Mouse (Mus musculus) heart, postnatal 0 days (tissue): ENCODE results near the gene Nhp2. TPM values are rescaled to one million over a fixed set of nuclear protein-coding genes. Genes with fewer than 3 reads are reported as not detected.

Source experiments
- ATAC-seq: fragments of 200-750 bp; cut with Nextera tagmentation; 2 replicates; pipeline ENCODE4 v1.8.0; 2017; ENCODE audit warnings: low read depth, moderate number of reproducible peaks, moderate library complexity; ENCODE audit not compliant: insufficient read depth
- DNase-seq: peaks from one replicate; pipeline ENCODE4 v3.0.0-alpha.2; 2016; ENCODE audit warnings: low spot score
- H3K27ac ChIP-seq: fragments of 300-500 bp; sonication (generic); 2 replicates; pipeline ENCODE4 v1.5.1; 2014; ENCODE audit warnings: low read depth, mild to moderate bottlenecking
- H3K27me3 ChIP-seq: fragments of 300-500 bp; sonication (generic); 2 replicates; pipeline ENCODE4 v1.6.1; 2014; ENCODE audit warnings: low read length, mixed read lengths; ENCODE audit not compliant: control insufficient read depth, insufficient read depth
- H3K36me3 ChIP-seq: fragments of 300-500 bp; sonication (generic); replicated peaks from 2 replicates; pipeline ENCODE4 v1.6.1; 2014; ENCODE audit warnings: low read length, mixed read lengths; ENCODE audit not compliant: control insufficient read depth, insufficient read depth
- H3K4me1 ChIP-seq: fragments of 300-500 bp; sonication (generic); 2 replicates; pipeline ENCODE4 v1.6.1; 2014; ENCODE audit warnings: antibody characterized with exemption; ENCODE audit not compliant: control insufficient read depth, insufficient read depth
- H3K4me2 ChIP-seq: fragments of 300-500 bp; sonication (generic); 2 replicates; pipeline ENCODE4 v1.6.1; 2014; ENCODE audit warnings: low read depth, mild to moderate bottlenecking, low read length, moderate library complexity
- H3K4me3 ChIP-seq: fragments of 300-500 bp; sonication (generic); 2 replicates; pipeline ENCODE4 v1.5.1; 2014; ENCODE audit warnings: low read depth, low read length
- H3K9ac ChIP-seq: fragments of 300-500 bp; sonication (generic); replicated peaks from 2 replicates; pipeline ENCODE4 v1.6.1; 2014; ENCODE audit warnings: low read depth, low read length, mixed read lengths
- H3K9me3 ChIP-seq: fragments of 300-500 bp; sonication (generic); replicated peaks from 2 replicates; pipeline ENCODE4 v1.6.1; 2016; ENCODE audit warnings: low read length; ENCODE audit not compliant: control insufficient read depth
- CTCF ChIP-seq: IDR thresholded peaks from 2 replicates; pipeline ENCODE4 v1.5.1; 2016; ENCODE audit warnings: antibody characterized with exemption, control low read depth, low read depth
- EP300 ChIP-seq: IDR thresholded peaks from 2 replicates; pipeline ENCODE4 v1.6.1; 2016; ENCODE audit warnings: antibody characterized with exemption, low read depth
- WGBS: fragments of 180-500 bp; shearing (Covaris S2); extraction: QIAGEN DNeasy Blood & Tissue Kit; methylation state at CpG from one replicate; pipeline ENCODE4 v1.1.7; 2014; 5-methylcytosine and 5-hydroxymethylcytosine counted together
- polyA plus RNA-seq: library from polyadenylated mRNA; unstranded; fragments of >200 nt; fragmentation: Nextera tagmentation; extraction: Ambion mirVana; gene quantifications from 2 replicates; pipeline ENCODE4 v1.2.1, GENCODE M21; 2015
- total RNA-seq: library from RNA; depleted of rRNA; stranded (reverse); fragments of >200 nt; gene quantifications from 2 replicates; pipeline ENCODE4 v1.2.3, GENCODE M21; 2014; ENCODE audit warnings: low replicate concordance

Gene Nhp2
- total and polyA plus RNA-seq, 2 experiments from 2014 or later = 34.1 to 59.7 TPM

DNA sequence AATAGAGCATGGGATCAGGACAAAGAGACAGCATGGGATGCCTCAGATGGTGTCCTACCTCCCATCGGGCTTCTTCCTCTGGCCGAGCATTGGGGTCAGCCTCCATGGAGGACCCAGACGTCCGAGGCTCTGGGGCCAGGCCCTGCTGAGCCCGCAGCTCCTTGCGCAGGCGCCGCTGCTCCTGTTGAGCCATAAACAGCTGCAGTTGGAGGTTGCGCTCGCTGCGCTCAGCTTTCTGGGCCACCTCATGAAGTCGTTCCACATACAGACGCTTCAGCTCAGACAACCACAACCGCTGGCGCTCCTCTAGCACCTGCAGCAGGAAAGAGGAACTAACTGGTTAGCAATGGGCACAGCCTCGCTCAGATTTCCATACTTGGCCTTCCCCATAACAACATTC is 24.7 kb downstream of the Nhp2 start:
- peak overlapping the region; percentile 26; the same call in 1 of the 2 replicates for H3K4me2 ChIP-seq
- peaks cover 24% of the 10 kb centered on the region for H3K36me3 ChIP-seq
- peak overlapping the region; percentile 90; the same call in 1 of the 2 replicates for H3K27ac ChIP-seq
- no peak overlapping the region for H3K9ac ChIP-seq
- WGBS = 81% methylated on average over 16 of the region's 16 CpGs
- H3K4me1 ChIP-seq = peaks cover 20% of the 10 kb centered on the region
- DNase-seq = no peak
- H3K27me3 ChIP-seq = no peaks in the 10 kb centered on the region
- no peak for TF ChIP-seq CTCF
- no peak for TF ChIP-seq EP300
- H3K4me3 ChIP-seq = peak overlapping the region; percentile 3; the same call in 1 of the 2 replicates
- no peaks in the 10 kb centered on the region for H3K9me3 ChIP-seq
- ATAC-seq = no peak

DNA sequence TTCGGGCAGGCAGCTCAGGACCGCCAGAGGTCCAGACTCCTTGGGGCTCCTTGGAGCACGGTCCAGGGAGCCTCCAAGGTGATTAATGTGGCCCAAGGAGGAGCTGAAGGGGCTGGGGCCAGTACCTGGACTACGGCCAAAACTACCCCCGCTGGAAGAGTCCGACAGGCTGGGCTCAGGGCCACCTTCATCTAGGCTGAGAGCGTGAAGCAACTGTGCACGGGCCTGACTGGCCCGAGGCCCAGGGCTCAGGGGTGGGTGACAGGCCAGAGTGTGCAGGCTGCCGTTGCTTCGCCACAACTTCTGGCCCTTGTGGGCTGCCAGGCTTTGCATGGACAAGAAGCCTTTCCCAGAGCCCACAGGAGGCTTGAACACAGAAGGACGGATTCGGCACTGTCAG is 25.8 kb downstream of the Nhp2 start:
- Histone ChIP-seq H3K9me3 (no peaks in the 10 kb centered on the region), H3K4me3 (no peak overlapping the region), H3K9ac (0 out of 2 replicates have a peak overlapping the region, but pooled peaks have one; percentile 8), H3K4me2 (no peak overlapping the region), H3K4me1 (peaks cover 27% of the 10 kb centered on the region), H3K27ac (peak overlapping the region; percentile 90), H3K36me3 (peaks cover 24% of the 10 kb centered on the region), H3K27me3 (no peaks in the 10 kb centered on the region)
- ATAC-seq (no peak), DNase-seq (no peak)
- TF ChIP-seq EP300 (no peak), CTCF (no peak)
- 53% methylated on average over 13 of the region's 13 CpGs for WGBS

DNA sequence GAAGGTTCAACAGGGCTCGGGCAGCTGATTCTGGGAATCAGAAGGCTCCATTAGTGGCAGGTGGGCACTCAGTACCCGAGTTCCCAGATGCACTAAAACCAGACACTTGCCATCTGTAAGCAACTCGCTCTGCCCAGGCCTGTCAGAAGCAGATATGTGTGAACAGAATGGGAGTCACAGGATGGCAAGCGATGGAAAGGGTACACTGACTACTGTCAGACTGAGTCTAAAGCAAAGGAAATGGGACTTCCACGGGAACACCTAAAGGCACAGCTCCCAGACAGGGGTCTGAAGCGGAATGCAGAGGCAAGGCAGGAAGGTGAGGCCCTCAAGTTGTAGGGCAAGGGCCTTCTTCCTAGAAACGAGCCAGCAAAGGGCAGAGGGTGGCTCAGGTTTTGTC is 26.7 kb downstream of the Nhp2 start:
- ATAC-seq (no peak), DNase-seq (no peak)
- no peaks in the 10 kb centered on the region for H3K27me3 ChIP-seq
- H3K4me2 ChIP-seq = peak overlapping the region; percentile 88
- H3K27ac ChIP-seq = peak overlapping the region; percentile 90
- peaks cover 24% of the 10 kb centered on the region for H3K36me3 ChIP-seq
- no peak overlapping the region for H3K4me3 ChIP-seq
- peaks cover 28% of the 10 kb centered on the region for H3K4me1 ChIP-seq
- no peak for TF ChIP-seq EP300
- TF ChIP-seq CTCF = no peak
- H3K9ac ChIP-seq = peak overlapping the region; percentile 8; the same call in 1 of the 2 replicates
- H3K9me3 ChIP-seq = no peaks in the 10 kb centered on the region
- 75% methylated on average over 7 of the region's 7 CpGs for WGBS

DNA sequence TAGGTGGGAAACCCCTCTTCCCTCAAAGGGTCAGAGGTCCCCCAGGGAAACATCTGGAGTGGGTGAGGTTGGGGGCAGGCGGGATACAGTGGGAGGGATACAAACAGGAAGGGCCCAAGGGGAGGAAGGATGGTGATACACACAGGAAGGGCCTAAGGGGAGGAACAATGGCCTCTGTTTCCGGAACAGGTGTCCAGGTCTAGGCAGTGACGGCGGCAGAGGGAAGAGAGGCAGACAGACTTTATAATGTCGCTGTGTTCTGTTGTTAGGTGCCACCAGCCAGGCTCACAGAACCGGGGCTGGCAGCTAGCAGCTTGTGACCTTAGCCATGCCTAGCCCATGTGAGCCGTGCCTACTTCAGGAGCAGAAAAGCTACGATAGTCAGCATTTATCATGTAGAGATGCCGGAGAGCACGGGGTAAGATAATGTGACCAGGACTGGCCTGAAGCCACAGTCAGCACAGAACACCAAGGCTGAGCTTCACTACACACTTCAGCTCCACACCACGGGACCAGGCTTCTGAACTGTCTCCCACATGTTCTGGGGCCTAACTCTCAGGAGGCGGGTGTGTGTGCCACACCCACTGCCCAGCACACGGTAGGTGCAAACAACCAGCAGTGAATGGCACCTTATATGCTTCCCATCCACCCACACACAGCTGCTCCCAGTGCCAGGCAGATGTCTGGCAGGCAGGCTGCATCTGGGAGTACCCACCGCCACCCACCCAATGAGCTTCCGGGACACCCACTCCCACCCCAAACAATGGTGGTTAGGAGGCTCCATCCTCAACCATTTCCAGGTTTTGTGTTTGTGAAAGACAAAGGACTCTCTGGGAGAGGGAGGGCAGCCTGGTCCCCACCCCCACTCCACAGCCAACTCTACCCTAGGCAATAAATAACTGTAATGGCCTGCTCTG is 27.5 kb downstream of the Nhp2 start:
- H3K9ac ChIP-seq = peak overlapping the region; percentile 16; the same call in 1 of the 2 replicates
- TF ChIP-seq CTCF (no peak), EP300 (peak; percentile 82)

DNA sequence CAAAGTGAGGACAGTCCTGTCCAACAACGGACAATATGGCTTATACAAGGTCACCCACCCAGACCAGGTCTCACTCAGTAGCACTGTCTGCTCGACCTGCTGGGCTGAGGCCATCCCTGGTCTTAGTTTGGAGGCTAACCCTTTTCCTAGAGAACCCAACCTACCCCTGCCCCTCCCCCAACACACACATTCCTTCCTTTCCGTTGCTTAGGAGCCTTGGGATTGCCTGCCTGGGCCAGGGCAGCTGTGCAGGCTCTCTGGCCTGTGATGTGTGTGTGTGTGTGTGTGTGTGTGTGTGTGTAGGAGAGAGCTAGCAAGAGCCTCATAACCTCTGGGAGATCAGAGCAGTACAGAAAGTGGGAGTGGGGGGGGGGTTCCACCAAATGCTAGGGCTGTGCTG is 29.0 kb downstream of the Nhp2 start:
- Histone ChIP-seq H3K4me2 (peak overlapping the region; percentile 88), H3K36me3 (peaks cover 20% of the 10 kb centered on the region), H3K27me3 (no peaks in the 10 kb centered on the region), H3K9ac (peak overlapping the region; percentile 79), H3K27ac (peak overlapping the region; percentile 90), H3K4me3 (peak overlapping the region; percentile 71), H3K9me3 (no peaks in the 10 kb centered on the region), H3K4me1 (peaks cover 24% of the 10 kb centered on the region)
- ATAC-seq (peak; percentile 10; the same call in 1 of the 2 replicates), DNase-seq (no peak)
- WGBS = 18% methylated on average over 3 of the region's 3 CpGs
- no peak for TF ChIP-seq CTCF

More for the DNA sequence above, 27.5 kb downstream of the Nhp2 start:
- Histone ChIP-seq H3K36me3 (peaks cover 24% of the 10 kb centered on the region), H3K27me3 (no peaks in the 10 kb centered on the region), H3K9me3 (no peaks in the 10 kb centered on the region), H3K27ac (peak overlapping the region; percentile 90), H3K4me3 (no peak overlapping the region), H3K4me1 (peaks cover 28% of the 10 kb centered on the region), H3K4me2 (peak overlapping the region; percentile 88)
- 48% methylated on average over 15 of the region's 15 CpGs for WGBS
- DNase-seq (peak; percentile 64), ATAC-seq (peak; percentile 62)
